Mouse (Mus musculus): ENCODE measurements around the gene Vsx2. TPM values are rescaled to one million over a fixed set of nuclear protein-coding genes. Genes with fewer than 3 reads are reported as not detected.

Gene Vsx2
- polyA plus RNA-seq, 1 experiment from 2014 or later = 0.10 TPM

GRCm38 (mm10) chr12:84567576-84567975 lies 2.0 kb upstream of the Vsx2 start:
- Histone ChIP-seq H3K27me3 (replicated peaks; ENCODE audit: control insufficient read depth, insufficient read depth, low read length) (peaks cover 55% of the 10 kb centered on the region), H3K9me3 (ENCODE audit: control insufficient read depth, low read length) (no peaks in the 10 kb centered on the region), H3K4me2 (ENCODE audit: low read depth, low read length) (no peak overlapping the region), H3K9ac (ENCODE audit: low read depth, low read length) (no peak overlapping the region), H3K4me3 (ENCODE audit: low read depth, low read length) (no peak overlapping the region), H3K4me1 (ENCODE audit: control insufficient read depth, insufficient read depth, low read length) (peaks cover 6% of the 10 kb centered on the region; the same call in 1 of the 2 replicates), H3K36me3 (ENCODE audit: control insufficient read depth, insufficient read depth, low read length) (no peaks in the 10 kb centered on the region), H3K27ac (replicated peaks; ENCODE audit: low read depth, low read length) (no peak overlapping the region)
- DNase-seq (ENCODE audit: low spot score) = no peak
- ATAC-seq (ENCODE audit: low read depth) = no peak
- 78% methylated on average over 6 of the region's 6 CpGs for WGBS

GRCm38 (mm10) chr12:84569976-84570693 lies 573 bp downstream of the Vsx2 start:
- no peak for DNase-seq (ENCODE audit: low spot score)

GRCm38 (mm10) chr12:84570694-84571415 lies 1.3 kb downstream of the Vsx2 start:
- peak overlapping the region; percentile 34; the same call in 1 of the 2 replicates for H3K9ac ChIP-seq (ENCODE audit: low read depth, low read length)
- H3K4me3 ChIP-seq (ENCODE audit: low read depth, low read length) = peak overlapping the region; percentile 23
- no peak overlapping the region for H3K27ac ChIP-seq (replicated peaks; ENCODE audit: low read depth, low read length)
- no peaks in the 10 kb centered on the region for H3K9me3 ChIP-seq (ENCODE audit: control insufficient read depth, low read length)
- H3K4me2 ChIP-seq (ENCODE audit: low read depth, low read length) = peak overlapping the region; percentile 33; the same call in 1 of the 2 replicates
- DNase-seq (ENCODE audit: low spot score) = no peak
- 1% methylated on average over 34 of the region's 34 CpGs for WGBS
- peaks cover 77% of the 10 kb centered on the region for H3K27me3 ChIP-seq (replicated peaks; ENCODE audit: control insufficient read depth, insufficient read depth, low read length)
- no peak for ATAC-seq (ENCODE audit: low read depth)
- no peaks in the 10 kb centered on the region for H3K36me3 ChIP-seq (ENCODE audit: control insufficient read depth, insufficient read depth, low read length)
- H3K4me1 ChIP-seq (ENCODE audit: control insufficient read depth, insufficient read depth, low read length) = peaks cover 6% of the 10 kb centered on the region; the same call in 1 of the 2 replicates

More at GRCm38 (mm10) chr12:84569976-84570693, 573 bp downstream of the Vsx2 start:
- Histone ChIP-seq H3K27me3 (replicated peaks; ENCODE audit: control insufficient read depth, insufficient read depth, low read length) (peaks cover 77% of the 10 kb centered on the region), H3K36me3 (ENCODE audit: control insufficient read depth, insufficient read depth, low read length) (no peaks in the 10 kb centered on the region), H3K4me1 (ENCODE audit: control insufficient read depth, insufficient read depth, low read length) (peaks cover 6% of the 10 kb centered on the region; the same call in 1 of the 2 replicates), H3K4me2 (ENCODE audit: low read depth, low read length) (0 out of 2 replicates have a peak overlapping the region, but pooled peaks have one; percentile 33), H3K9ac (ENCODE audit: low read depth, low read length) (no peak overlapping the region), H3K9me3 (ENCODE audit: control insufficient read depth, low read length) (no peaks in the 10 kb centered on the region), H3K27ac (replicated peaks; ENCODE audit: low read depth, low read length) (no peak overlapping the region), H3K4me3 (ENCODE audit: low read depth, low read length) (peak overlapping the region; percentile 23)
- ATAC-seq (ENCODE audit: low read depth) = no peak
- 4% methylated on average over 23 of the region's 40 CpGs for WGBS

GRCm38 (mm10) chr12:84571466-84572340 lies 2.1 kb downstream of the Vsx2 start:
- no peak for DNase-seq (ENCODE audit: low spot score)
- H3K27ac ChIP-seq (replicated peaks; ENCODE audit: low read depth, low read length) = no peak overlapping the region
- H3K4me1 ChIP-seq (ENCODE audit: control insufficient read depth, insufficient read depth, low read length) = peaks cover 6% of the 10 kb centered on the region; the same call in 1 of the 2 replicates
- peak overlapping the region; percentile 33; the same call in 1 of the 2 replicates for H3K4me2 ChIP-seq (ENCODE audit: low read depth, low read length)
- H3K36me3 ChIP-seq (ENCODE audit: control insufficient read depth, insufficient read depth, low read length) = no peaks in the 10 kb centered on the region
- peaks cover 77% of the 10 kb centered on the region for H3K27me3 ChIP-seq (replicated peaks; ENCODE audit: control insufficient read depth, insufficient read depth, low read length)
- peak overlapping the region; percentile 23 for H3K4me3 ChIP-seq (ENCODE audit: low read depth, low read length)
- no peaks in the 10 kb centered on the region for H3K9me3 ChIP-seq (ENCODE audit: control insufficient read depth, low read length)
- ATAC-seq (ENCODE audit: low read depth) = no peak
- 3% methylated on average over 41 of the region's 43 CpGs for WGBS
- peak overlapping the region; percentile 34; the same call in 1 of the 2 replicates for H3K9ac ChIP-seq (ENCODE audit: low read depth, low read length)

GRCm38 (mm10) chr12:84572341-84572720 lies 2.8 kb downstream of the Vsx2 start:
- Histone ChIP-seq H3K4me3 (ENCODE audit: low read depth, low read length) (0 out of 2 replicates have a peak overlapping the region, but pooled peaks have one; percentile 23), H3K9ac (ENCODE audit: low read depth, low read length) (no peak overlapping the region), H3K27me3 (replicated peaks; ENCODE audit: control insufficient read depth, insufficient read depth, low read length) (peaks cover 72% of the 10 kb centered on the region), H3K9me3 (ENCODE audit: control insufficient read depth, low read length) (no peaks in the 10 kb centered on the region), H3K4me1 (ENCODE audit: control insufficient read depth, insufficient read depth, low read length) (peaks cover 6% of the 10 kb centered on the region; the same call in 1 of the 2 replicates), H3K27ac (replicated peaks; ENCODE audit: low read depth, low read length) (no peak overlapping the region), H3K36me3 (ENCODE audit: control insufficient read depth, insufficient read depth, low read length) (no peaks in the 10 kb centered on the region), H3K4me2 (ENCODE audit: low read depth, low read length) (no peak overlapping the region)
- 3% methylated on average over 7 of the region's 7 CpGs for WGBS
- DNase-seq (ENCODE audit: low spot score) (no peak), ATAC-seq (ENCODE audit: low read depth) (no peak)

- WGBS = 18% methylated on average over 7 of the region's 7 CpGs
- H3K27ac ChIP-seq (replicated peaks; ENCODE audit: low read depth, low read length) = no peak overlapping the region
- DNase-seq (ENCODE audit: low spot score) = no peak
- peaks cover 6% of the 10 kb centered on the region; the same call in 1 of the 2 replicates for H3K4me1 ChIP-seq (ENCODE audit: control insufficient read depth, insufficient read depth, low read length)
- H3K9me3 ChIP-seq (ENCODE audit: control insufficient read depth, low read length) = no peaks in the 10 kb centered on the region
- H3K27me3 ChIP-seq (replicated peaks; ENCODE audit: control insufficient read depth, insufficient read depth, low read length) = peaks cover 64% of the 10 kb centered on the region
- no peak overlapping the region for H3K4me3 ChIP-seq (ENCODE audit: low read depth, low read length)
- no peak overlapping the region for H3K9ac ChIP-seq (ENCODE audit: low read depth, low read length)
- H3K36me3 ChIP-seq (ENCODE audit: control insufficient read depth, insufficient read depth, low read length) = no peaks in the 10 kb centered on the region
- no peak for ATAC-seq (ENCODE audit: low read depth)
- H3K4me2 ChIP-seq (ENCODE audit: low read depth, low read length) = no peak overlapping the region
Observed at GRCm38 (mm10) chr12:84573094-84573493, 3.5 kb downstream of the Vsx2 start.

- no peak overlapping the region for H3K9ac ChIP-seq (ENCODE audit: low read depth, low read length)
- no peaks in the 10 kb centered on the region for H3K9me3 ChIP-seq (ENCODE audit: control insufficient read depth, low read length)
- ATAC-seq (ENCODE audit: low read depth) = no peak
- H3K4me2 ChIP-seq (ENCODE audit: low read depth, low read length) = no peak overlapping the region
- H3K27me3 ChIP-seq (replicated peaks; ENCODE audit: control insufficient read depth, insufficient read depth, low read length) = peaks cover 18% of the 10 kb centered on the region
- DNase-seq (ENCODE audit: low spot score) = no peak
- 69% methylated on average over 11 of the region's 11 CpGs for WGBS
- H3K27ac ChIP-seq (replicated peaks; ENCODE audit: low read depth, low read length) = no peak overlapping the region
- H3K36me3 ChIP-seq (ENCODE audit: control insufficient read depth, insufficient read depth, low read length) = no peaks in the 10 kb centered on the region
- H3K4me3 ChIP-seq (ENCODE audit: low read depth, low read length) = no peak overlapping the region
- no peaks in the 10 kb centered on the region for H3K4me1 ChIP-seq (ENCODE audit: control insufficient read depth, insufficient read depth, low read length)
Observed at GRCm38 (mm10) chr12:84577768-84578439, 8.3 kb downstream of the Vsx2 start.

GRCm38 (mm10) chr12:84578440-84578770 lies 8.8 kb downstream of the Vsx2 start:
- Histone ChIP-seq H3K4me3 (ENCODE audit: low read depth, low read length) (no peak overlapping the region), H3K9ac (ENCODE audit: low read depth, low read length) (no peak overlapping the region), H3K4me1 (ENCODE audit: control insufficient read depth, insufficient read depth, low read length) (no peaks in the 10 kb centered on the region), H3K9me3 (ENCODE audit: control insufficient read depth, low read length) (no peaks in the 10 kb centered on the region), H3K36me3 (ENCODE audit: control insufficient read depth, insufficient read depth, low read length) (no peaks in the 10 kb centered on the region), H3K4me2 (ENCODE audit: low read depth, low read length) (no peak overlapping the region), H3K27ac (replicated peaks; ENCODE audit: low read depth, low read length) (no peak overlapping the region), H3K27me3 (replicated peaks; ENCODE audit: control insufficient read depth, insufficient read depth, low read length) (peaks cover 13% of the 10 kb centered on the region)
- DNase-seq (ENCODE audit: low spot score) = no peak
- WGBS = 22% methylated on average over 5 of the region's 5 CpGs
- ATAC-seq (ENCODE audit: low read depth) = no peak
